Mouse (Mus musculus) ovary, postnatal 36 days (tissue): ENCODE measurements around the gene Bricd5.
"Not testable (repeated sequence)": the region's sequence is repeated elsewhere in the genome, so short reads cannot be mapped to it uniquely, and the experiment has no call there.

Experiments used
- DNase-seq: peaks from one replicate; pipeline ENCODE4 v3.0.0; 2022; ENCODE audit warnings: low spot score, mixed read lengths

Bricd5 gene

DNA sequence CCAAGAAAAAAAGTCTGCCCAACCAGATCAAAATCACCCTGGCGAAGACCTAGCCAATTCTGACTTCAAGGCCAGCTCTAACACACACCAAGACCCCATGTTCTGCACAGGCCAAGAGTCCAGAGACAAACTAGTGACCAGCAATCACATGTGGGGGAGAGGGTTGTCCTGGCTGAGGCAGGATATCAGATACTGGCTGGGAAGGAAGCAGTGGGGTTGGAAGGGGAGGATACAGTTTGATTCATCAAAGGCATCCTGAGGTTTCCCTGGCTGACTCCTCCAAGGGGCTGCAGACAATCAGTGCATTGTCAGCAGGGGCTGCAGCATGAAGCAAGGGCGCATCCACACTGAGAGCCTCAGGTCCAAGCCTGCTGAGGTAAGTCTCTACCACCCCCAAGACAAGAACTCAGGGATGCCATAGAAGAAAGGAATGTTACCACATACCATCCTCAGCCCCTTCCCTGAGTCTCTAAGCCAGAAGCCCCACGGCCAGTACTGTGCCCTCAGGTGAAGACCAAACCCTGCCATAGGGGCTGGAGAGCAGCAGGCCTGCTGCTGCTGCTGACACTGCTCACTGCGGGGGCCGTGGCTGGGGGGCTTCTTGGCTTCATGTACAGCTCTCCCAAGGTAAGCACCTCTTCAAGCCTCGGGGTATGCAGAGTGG lies at the start of gene Bricd5:
Gene Bricd5, plus strand, starts transcription at position 273 of the 664 bp plus-strand sequence.
- no peak for DNase-seq

DNA sequence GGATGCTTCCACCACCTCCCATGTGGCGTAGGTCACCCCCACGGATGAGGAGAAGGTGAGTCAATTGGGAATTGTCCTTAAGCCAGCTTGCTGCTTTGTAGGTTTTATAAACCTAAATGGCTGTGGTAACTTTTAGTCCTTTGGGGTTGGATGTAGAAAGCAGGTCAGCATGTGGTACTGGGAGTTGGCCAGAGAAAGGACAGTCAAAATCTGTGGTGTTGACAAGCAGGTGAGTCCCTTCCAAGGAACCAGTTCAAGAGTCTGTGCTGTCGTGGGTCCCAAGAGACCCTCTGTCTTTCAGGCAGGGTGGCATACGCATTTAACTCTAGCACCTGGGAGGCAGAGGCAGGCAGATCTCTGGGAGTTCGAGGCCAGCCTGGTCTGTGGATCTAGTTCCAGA lies 49.2 kb upstream of the Bricd5 start:
- DNase-seq: no peak

DNA sequence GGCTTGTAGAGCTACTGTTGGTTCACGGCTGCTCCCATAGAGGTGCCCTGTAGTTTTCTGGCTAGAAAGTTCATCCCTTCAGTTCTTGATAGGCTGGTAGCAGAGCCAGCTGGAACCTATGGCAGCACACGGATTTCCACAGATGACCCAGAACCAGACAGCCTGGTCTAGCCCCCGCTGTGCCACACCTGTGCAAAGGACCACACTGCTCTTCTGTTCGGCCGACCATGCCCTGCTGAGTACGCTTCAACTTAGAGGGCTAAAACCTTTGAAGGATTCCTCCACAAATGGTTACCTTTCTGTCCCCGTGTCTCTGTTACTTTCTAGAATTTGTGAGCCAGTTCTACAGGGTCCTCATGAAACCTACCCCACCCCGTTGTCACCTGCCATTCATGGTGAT lies 48.4 kb upstream of the Bricd5 start:
- DNase-seq: not testable (repeated sequence)

DNA sequence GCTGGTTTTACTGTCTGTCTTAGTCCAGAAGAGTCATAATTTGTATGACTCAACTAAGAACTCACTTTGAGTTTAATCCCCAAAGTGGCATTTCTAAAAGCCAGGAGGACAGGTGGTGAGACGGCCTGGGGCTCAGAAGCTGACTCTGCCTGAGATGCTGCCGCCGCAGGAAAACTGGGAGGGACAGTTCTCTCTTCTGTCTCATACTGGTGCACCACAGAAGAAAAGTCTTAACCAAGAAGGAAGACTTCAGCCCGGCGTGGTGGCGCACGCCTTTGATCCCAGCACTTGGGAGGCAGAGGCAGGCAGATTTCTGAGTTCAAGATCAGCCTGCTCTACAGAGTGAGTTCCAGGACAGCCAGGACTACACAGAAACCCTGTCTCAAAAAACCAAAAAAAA lies 47.8 kb upstream of the Bricd5 start:
- no peak for DNase-seq

DNA sequence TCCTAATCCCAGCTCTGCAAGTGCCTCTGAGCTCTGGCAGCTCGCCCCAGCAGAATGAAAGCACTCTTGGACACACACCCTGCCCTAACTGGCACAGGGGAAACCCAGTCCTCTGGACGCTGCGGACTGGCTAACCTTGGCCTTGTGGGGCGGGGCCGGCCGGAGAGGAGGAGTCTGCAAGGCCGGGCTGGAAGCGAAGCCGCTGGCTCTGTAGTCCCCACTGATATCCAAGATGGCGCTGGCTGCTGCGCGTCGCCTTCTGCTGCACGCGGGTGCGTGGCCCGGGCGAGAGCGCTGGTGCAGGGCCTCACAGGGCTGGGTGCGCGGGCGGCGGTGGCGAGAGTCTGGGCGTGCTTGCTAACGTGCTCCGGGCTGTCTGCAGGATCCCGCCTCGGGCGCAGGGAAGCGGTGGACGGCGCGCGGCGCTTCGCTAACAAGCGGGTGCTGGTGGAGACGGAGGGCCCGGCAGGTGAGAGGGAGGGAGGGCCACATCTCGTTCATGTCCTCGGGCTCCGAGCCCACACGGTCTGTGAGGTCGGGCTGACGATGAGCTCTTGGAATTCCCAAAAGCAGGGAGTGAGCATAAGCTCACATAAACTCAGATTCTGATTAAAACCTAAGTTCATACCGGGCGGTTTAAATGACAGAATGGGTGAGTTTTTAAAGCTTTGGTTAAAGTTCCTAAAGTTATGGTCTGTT lies 47.1 kb upstream of the Bricd5 start, which contains the start of gene Eci1:
Gene Eci1, plus strand, starts transcription at position 171 of the 699 bp plus-strand sequence.
- peak; percentile 97 for DNase-seq

DNA sequence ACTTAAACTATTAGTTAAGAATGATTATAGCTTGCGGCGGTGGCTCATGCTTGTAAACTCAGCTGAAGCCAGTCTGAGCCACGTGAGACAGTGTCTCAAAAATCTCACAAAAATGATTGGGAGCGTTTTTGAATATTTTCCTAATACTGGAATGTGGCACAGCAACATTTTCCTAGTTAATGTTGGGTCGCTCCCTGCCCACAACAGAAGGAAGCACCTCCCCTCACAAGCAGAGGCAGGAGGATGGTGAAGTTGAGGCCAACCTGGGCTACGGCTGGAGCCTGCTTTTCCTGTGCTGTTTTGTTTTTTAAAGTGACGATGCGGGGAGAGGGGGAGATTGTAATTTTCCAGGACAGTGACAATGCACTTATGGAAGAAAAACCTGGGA lies 46.5 kb upstream of the Bricd5 start:
- DNase-seq: no peak

DNA sequence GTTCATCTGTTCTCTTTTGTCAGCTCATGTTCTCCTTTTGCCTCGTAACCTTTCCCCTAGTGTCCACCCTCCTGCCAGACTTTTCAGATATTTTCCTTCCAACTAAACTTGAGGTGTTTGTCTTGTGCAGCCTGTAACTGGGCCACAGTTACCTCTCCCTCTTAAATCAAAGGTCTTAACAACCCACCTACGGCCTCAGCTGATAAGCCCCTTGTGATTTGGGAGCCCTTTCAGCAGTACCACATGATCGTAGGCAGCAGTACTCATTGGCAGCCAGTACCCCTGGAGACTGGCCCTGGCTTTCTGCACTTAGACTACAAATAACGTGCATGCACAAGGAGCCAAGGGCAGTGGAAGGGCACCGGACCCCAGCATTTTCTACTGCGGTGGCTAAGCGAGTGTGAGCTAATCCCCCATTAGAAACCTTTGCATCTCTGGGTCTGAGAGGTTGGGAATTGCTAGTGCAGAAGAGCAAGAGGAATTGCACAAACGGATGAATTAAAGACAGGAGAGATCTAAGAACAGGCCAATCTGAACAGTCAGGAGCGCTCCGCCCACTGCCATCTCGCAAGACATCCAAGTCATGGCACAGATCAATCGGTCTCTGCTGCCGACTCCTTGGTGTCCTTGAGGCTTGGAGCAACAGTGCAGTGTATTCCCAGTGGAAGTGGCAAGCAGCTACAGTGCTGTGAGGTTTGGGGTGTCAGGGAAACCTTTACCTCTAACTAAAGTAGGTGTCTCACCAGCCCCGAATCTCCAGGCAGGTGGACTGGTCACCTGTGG lies 44.3 kb upstream of the Bricd5 start:
- DNase-seq: no peak

DNA sequence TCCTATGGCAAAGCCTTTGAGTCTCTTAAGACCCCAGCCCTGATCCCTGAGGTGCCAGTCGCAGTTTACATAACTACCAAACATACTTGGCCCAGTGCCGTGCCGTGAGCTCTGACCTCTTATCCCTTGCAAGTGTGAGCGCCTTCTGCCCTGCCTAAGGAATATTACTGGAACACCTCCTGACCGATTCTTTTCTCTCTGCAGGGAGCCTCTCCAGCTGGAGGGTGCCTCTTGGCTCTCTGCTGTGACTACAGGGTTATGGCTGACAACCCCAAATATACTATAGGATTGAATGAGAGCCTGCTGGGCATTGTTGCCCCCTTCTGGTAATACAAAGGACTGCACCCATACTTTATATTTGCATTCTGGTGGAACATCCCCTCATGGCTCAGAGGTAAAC lies 36.7 kb upstream of the Bricd5 start:
- no peak for DNase-seq

DNA sequence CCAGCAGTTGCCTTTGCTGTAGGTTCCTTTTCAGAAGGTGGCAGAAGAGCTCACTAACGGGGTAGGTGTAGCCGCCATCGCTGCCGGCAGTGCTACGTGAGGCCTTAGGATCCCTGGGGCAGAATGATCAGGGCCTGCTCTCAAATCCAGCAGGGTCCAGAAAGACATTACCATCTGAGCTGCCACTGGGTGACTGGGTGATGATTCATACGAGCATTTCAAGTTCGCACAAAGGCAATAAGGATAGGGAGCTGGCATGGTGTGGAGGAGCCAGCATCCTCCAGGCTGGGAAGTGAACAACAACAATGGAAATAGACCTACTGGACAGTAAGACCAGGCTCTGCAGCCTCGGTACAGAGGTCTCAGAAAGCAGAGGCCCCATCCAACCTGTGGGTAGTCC lies 33.3 kb upstream of the Bricd5 start:
- DNase-seq: no peak

DNA sequence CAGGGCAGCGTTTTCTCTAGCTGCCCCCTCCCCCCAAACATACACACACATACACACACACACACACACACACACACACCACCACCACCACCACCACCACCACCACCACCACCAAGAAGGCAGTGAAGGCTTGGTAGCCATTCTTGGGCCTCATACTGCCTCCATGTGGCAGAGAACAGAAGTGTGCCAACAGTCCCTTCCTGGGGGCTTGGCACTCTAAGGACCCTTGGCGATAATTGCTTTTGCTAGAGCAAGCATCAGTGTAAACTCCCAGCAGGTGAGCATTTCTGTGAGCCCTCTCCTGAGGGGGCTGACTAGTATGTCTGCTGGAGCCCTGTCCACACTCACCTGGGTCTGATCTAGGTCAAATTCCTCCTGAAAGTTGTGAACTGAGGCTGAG lies 32.5 kb upstream of the Bricd5 start:
- DNase-seq: no peak

DNA sequence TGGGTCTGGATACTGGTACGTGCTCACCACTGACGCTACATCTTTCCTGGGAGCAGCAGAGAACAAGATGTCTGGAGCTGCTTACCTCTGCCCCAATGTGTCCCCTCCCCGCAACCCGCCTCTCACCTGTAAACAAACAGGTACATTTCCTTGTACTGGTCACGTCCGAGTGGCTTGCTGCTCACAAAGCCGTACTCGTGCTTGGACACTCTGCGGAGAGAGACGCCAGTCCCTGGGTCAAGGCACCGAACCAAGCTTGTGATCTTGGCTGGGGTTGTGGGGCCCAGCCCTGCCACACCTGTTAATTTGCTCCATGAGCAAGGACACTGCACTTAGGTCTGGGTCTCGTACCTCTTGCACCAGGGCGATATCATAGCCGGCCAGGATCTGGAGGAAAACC lies 31.6 kb upstream of the Bricd5 start:
- DNase-seq: no peak

DNA sequence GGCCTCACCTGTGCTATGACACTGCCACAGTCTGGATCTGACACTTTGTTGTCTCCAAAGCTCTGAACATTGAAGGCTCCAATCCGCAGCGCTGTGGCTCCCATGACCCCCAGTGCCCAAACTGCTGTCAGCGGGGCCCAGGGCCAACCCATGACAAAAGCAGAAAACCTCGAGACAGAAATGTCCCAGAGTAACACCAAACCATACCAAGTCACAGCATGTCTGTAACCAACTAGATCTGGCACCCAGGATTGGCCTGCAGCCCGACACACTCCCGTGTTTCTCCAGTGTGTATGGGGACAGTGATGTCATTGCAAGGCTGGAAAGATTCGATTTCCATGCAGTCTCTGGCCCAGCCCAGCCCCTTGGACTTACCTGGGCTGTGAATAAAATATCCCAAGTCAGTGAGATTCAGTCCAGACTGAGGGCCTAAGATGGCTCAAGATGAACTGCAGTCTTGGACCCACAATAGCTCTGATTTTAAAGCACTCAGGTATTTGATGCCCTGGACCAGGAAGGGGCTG lies 31.0 kb upstream of the Bricd5 start, which contains the start of gene Dnase1l2:
Gene Dnase1l2, minus strand, starts transcription at position 474 of the 524 bp plus-strand sequence.
- no peak for DNase-seq

DNA sequence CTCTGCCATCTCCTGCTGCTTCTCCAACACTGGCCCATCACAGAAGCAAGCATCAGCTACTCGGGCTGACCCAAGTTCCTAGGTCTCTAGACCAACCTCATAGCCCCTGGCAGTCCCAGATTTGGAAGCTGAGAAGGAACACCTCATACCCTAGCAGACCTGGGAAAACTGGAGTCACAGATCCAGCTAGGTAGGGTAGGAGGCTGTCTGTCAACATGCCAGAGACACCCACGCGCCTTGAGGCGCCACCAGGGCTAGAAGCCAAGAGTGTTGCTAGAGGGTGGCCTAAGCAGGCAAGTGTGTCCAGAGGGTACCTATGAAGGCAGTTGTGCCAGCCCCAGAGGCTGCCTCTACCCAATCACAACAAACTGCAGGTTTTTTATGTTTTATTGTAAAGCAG lies 30.3 kb upstream of the Bricd5 start:
- DNase-seq: no peak

DNA sequence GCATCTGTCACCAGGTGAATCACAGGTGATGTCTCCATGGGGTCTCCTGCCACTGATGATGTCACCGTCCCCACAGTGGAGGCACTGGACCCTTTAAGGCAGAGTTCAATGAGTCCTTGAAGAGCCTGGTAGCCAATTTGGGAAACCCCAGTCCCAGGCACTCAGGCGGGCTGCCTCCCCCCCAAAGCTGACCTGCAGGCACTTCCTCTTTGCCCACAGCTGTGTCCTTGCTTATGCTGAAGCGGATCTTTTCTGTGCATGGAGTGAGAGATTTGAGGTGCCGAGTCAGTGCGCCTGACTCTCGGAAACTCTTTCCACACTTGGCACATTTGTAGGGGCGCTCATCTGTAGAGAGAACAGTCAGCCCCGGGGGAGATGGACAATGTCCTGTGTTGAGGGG lies 27.1 kb upstream of the Bricd5 start:
- no peak for DNase-seq

DNA sequence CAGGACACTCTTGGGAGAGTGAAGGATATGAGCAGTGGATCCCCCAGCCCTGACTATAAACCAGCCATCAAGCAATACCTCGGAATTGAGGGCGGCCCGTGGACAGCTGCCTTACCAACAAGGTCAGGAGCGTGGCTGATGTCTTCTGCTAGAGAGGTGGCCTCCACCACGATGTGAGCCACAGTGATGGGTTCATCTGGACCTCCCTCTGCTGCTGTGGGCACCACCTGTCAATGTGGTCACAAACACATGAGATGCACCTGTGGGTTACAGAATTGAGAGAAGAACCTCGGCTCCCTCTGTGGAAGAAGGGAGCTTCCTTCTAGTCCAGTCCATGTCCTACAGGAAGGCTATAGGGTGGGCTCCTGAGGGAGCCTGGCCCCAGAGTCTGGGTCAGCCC lies 24.2 kb upstream of the Bricd5 start:
- DNase-seq: no peak

DNA sequence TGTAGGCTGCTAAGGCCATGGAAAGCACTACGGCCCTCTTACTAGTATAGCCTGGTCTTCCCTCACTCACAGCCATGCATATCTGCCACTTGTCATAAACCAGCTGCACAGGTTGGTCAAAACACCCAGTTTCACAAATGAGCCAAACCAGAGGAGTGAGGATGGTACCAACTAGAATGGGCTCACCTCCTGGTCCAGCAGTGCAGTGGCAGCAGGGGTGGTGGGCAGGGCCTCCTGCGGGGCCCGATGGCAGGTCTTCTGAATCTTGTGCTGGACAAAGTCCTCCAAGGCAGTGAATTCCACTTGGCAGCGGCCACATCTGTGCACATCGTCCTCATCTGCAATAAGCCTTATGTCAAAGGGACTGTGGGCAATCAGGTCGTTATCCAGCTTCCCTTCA lies 22.5 kb upstream of the Bricd5 start:
- no peak for DNase-seq

DNA sequence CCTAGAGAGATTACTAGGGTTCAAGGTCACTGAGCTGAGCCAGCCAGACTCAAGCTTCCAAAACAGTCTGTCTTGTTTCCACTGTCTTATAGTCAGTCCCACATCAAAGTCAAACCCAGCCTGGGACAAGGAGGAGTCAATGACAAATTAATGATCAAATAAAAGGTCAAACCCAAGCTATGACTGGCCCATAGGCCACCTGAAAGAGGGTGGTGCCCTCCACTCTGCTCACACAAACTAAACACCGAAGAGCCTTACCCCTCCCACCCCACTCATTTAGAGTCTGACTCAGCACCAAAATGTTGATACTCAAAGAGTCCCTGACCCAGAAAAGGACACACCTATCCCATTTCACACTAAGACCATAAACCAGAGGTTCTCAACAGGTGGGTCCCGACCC lies 20.3 kb upstream of the Bricd5 start:
- no peak for DNase-seq

DNA sequence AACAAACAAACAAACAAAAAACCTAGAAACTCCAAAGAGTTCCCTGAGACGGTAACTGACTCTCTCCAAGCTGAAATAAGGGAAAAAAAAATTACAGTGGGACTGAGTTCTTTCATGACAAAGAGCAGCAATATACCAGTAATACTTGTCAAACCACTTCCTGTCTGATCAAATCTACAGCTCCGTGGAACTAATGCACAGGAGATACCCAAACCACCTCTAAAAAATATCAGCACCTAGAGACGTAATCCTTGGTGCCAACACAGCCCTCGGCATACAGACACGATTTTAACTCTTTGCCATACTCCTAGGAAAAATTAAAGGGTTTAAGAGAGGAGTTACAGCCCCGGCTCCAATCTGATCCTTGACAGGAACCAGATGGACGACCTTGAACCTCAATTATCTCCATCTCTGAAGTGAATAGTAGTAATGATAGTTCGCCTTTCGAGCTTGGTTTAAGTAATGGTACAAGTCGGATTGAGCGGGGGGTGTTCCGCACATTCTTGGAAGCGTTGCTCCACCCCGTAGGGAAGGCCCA lies 19.4 kb upstream of the Bricd5 start:
- no peak for DNase-seq

DNA sequence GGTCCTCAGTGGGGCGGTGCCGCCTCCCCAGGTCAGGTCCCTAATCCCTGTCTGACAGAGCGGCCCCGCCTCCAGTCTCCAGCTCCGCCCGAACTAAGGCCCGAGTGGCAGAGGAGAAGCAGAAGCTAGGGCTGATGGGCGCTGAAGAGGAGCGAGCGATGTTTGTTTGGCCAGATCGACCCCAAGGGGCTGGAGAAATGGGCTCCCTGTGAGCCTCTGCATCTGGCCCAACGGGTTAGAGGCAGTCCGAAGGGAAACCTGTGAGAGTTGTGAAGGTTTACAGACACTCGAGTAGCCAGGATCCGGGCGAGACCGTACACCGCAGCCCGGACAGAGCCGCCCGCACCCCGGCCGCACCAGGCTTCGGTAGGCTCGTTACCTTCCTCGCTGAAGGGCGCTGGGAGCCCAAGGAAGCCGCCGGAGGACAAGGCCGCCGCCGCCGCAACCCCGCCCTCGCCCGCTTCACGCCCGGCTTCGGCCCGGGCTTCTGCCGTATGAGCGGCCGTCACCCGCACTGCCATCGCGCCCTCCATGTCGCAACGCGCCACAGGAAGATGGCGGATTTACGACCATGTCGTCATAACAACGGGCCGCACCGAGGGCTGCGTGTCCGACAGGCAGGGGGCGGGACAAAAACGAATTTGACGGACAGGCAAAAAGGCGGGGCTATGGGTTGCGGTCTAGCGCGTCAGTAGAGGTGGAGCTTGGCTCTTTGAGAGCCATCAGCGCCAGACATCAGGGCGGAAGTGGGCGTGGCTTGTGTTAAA lies 18.7 kb upstream of the Bricd5 start:
- peak; percentile 98 for DNase-seq

DNA sequence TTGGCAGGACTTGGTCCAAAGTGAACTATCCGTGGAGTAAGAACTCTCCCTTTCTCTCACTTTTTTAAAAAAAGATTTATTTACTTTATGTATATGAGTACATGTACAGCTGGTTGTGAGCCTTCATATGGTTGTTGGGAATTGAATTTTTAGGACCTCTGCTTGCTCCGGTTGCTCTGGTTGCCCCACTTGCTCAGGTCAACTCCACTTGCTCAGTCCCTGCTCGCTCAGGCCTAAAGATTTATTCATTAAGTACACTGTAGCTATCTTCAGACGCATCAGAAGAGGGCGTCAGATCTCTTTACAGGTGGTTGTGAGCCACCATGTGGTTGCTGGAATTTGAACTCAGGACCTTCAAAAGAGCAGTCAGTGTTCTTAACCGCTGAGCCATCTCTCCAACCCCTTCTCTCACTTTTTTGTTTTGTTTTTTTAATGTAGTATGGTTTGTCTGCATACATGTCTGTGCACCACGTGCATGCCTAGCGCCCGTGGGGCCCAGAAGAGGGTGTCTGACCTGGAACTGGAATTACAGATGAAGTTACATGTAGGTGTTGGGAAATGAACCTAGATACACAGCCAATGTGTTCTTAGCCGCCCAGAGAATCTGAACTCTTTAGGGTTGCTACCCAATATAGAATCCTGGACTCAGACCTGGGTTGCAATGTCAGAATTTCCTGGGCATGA lies 18.0 kb upstream of the Bricd5 start:
- DNase-seq: not testable (repeated sequence)

DNA sequence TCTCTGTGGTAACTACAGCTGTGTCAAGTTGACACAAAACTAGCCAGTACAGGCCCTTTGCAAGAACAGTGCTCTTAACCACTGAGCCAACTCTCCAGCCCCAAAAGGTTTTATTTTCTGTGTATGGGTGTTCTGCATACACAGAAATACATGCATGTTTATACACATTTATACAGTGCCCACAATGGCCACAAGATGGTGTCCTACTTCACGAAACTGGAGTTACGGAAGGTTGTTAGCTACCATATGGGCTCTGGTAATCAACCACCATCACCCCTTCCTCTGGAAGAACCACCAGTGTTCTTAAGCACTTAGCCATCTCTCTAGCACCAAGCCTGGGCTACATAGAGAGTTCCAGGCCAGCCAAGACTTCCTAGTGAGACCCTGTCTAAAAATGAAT lies 12.1 kb upstream of the Bricd5 start:
- DNase-seq: no peak
